Mouse (Mus musculus): ENCODE data around the gene Stk16. TPM values are rescaled to one million over a fixed set of nuclear protein-coding genes. Genes with fewer than 3 reads are reported as not detected.
A peak's percentile ranks its signal among the peaks of the same experiment; 100 is the strongest.

Gene Stk16
- 10 to 100 TPM; 55.9 to 58.1 TPM for total RNA-seq (2021)
- long read RNA-seq, experiment 1, transcript Stk16-201 (8 exons, 2,876 nt): major isoform, 43 of 60 reads
- long read RNA-seq, experiment 1, partial matches to known transcripts: 1 of 60 reads
- long read RNA-seq, experiment 1, other reads (novel, unspliced or antisense): 14 of 60 reads
- long read RNA-seq, experiment 2, transcript Stk16-201 (8 exons, 2,876 nt): major isoform, 42 of 49 reads
- long read RNA-seq, experiment 2, partial matches to known transcripts: 0 of 49 reads
- long read RNA-seq, experiment 2, other reads (novel, unspliced or antisense): 6 of 49 reads

DNA sequence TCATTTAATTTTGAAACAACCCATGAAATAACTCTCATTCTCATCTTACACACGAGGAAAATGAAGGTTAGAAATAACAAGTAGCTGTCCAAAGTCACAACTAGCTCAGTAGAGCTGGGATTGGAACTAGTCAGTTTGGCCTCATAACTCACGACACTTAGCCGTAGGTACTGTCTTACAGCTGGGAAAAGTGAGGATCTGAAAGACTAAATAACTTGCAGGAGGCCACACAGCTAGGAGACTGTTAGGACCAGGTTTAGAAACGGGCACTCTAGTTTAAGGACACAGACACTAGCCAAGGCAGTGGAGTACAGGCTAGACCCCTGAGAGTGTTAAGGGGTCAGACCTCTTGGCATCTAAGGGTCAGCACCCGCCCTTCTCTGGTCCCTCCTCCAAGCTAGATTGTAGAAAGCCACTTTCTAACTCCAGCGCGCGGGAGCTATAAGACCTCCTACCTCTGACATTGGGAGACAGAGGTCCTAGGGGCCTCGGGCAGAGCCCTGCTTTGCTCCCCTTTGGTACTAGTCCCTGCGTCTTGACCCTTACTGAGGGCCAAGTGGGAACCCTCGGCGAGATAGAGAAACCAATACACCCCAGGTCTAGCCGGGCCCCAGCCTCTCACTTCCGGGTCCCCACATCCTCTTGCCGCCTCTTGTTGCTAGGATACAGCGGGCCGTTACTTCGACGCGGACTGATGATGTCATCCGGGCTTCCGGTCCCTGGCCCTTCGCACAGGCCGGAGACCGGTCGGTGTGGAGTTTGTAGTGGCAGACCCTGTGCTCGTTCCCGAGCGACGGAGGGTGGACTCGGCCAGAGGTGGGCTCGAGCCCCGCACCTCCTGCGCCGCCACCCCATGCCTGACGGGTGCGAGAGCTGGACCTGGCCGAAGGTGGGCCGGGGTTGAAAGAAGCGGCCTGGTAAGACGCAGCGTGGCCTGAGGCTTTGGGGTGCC is at the start of gene Stk16, which contains the start of gene Glb1l:
TSS of gene Stk16 (plus strand) at position 703 of the 952 bp plus-strand sequence.
TSS of gene Glb1l (minus strand) at position 678 of the 952 bp plus-strand sequence.
- intact Hi-C loops (cut with DNase I): loop anchor here (2.0 kb wide), 1 partner anchor 18 kb away; the partner anchor contains the start of genes Ankzf1 and Atg9a
- peak; percentile 95 to 98 for DNase-seq

DNA sequence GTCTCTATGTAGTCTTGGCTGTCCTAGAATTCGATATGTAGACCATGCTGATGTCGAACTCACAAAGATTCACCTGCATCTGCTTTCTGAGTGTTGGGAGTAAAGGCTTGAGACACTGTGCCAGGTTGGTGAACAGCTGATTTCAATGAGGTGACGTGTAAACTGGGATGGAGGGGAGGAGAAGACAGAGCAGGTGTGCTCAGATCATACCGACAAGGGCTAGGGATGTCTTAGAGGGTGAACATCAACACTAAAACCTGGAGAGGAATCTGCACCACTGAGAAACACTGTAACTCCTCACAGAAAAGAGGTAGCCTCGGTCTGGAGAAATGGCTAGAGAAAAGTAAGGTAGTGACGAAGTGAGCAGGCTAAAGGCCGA is 42.6 kb upstream of the Stk16 start:
- DNase-seq: no peak
- intact Hi-C loops (cut with DNase I): no loop called here

DNA sequence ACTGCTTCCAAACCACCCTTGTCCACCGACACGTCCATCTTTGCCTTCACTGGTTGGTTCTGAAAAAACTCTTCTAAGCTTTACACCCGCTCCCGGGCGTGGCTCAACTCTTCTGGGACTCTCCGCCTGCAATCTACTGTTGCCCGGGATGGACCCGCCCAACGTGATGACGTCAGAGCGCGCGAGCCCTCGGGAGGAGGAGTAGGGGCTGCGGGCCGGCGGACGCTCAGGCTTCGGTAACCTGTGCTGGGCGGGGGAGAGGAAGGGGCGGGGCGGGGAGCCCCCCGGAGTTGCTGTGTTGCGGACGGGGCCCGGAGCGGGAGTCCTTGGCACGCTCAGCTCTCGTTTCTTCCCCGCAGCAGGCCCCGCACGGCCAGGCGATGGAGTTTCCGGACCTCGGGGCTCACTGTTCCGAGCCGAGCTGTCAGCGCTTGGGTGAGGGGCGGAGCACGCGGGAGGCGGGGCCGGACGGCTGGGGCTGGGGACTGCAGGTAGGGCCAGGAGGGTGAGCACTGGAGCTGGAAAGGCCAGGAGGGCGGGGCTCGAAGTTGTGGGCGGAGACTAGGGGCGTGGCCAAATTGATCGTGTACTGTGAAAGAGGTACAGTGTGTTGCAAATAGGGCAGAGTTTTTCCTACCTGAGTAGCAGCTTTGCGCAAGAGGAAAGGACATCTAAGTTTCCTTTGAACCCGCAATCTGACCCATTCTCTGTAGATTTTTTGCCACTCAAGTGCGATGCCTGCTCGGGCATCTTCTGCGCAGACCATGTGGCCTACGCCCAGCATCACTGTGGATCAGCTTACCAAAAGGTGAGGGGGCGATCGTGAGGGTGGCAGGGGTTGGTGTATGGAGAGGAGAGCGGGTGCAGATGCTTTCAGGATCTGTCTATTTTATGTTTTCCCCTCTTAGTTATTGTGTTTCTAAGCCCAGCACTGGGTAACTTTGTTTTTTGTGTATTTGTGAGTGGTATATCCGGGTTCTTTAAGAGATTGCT is 41.9 kb upstream of the Stk16 start, which contains the start of gene Zfand2b:
TSS of gene Zfand2b (plus strand) at position 175 of the 993 bp plus-strand sequence.
- peak; percentile 96 to 98 for DNase-seq
- intact Hi-C loops (cut with DNase I): no loop called here

DNA sequence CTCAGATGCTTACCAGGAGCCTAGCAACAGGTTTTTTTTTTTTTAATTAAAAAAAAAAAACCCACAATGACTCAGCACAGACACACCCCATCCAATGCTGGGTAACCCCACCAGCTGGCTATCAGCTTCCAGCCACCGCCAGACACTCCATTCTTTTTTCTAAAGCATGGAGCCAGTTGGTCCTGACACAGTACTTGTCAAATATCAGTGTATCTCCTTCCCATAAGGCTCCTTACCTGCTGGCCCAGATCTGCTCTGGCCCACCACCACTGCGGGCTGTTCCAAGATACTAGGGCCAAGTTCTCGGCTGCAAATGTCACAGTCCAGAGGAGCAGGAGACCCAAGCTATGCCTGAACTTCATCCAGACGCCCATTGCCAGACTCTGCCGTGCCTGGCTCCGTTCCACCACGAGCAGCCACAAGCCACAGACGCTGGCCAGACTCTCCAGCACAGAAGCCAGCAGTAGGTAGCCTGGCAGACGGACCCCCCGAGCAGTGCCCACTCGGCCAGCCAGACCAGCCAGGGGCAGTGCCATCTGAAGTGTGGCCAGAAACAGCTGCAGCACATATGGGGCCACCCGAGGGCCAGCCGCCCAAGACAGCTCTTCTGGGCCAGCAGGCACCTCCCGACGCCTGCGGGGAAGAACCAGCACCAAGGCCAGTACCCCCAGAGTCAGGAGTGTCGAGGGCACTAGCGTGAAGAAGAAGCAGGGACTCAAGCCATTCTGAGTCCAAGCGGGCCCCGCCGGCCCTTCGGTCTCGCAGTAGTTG is 31.1 kb upstream of the Stk16 start:
- intact Hi-C loops (cut with DNase I): loop anchor here (5.0 kb wide), 1 partner anchor 73 kb away; no protein-coding TSS in a partner anchor
- DNase-seq: peak; percentile 47 to 49

DNA sequence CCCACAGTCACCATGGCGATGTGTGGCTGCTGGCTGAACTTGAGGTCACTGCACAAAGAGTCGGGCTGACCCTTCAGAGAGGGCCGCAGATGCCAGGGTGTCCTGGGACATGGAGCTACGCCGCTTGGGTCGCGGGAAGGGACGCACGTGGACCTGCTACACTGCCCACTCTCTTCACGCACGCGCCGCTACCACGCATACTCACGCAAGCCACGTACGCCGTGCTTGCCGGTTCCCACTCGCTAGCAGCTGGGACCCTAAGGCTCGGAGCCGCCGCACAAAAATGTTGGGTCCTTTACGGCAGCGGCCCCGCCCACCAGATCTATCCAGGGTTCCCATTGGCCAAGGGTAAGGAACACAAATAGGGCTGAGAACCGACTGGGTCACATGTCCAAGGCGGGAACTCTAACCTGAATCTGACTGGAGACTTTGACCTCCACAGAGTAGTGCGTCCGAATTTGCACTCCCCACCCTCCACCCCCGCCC is 30.5 kb upstream of the Stk16 start, which contains the start of gene Abcb6:
TSS of gene Abcb6 (minus strand) at position 288 of the 486 bp plus-strand sequence.
- DNase-seq: peak; percentile 82 to 87
- intact Hi-C loops (cut with DNase I): loop anchor here (5.0 kb wide), 1 partner anchor 72 kb away; no protein-coding TSS in a partner anchor

DNA sequence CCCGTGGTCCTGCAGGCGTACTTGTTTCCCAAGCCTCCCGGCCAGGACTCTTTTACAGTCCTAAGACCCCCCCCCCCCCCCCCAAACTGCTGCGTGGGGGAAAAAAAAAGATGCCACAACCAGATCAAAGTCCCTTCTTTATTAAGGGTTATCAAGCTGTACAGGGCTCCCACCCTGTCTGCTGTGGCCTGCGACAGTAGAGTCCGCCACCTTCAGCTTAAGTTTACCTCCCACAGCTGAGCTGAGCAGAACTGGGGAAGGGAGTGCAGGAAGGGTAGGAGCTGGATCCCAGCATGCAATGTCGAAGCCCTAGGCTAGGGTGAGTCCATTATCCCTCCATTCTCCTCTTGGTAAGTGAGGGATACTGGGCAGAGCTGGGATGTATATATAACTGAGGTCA is 29.9 kb upstream of the Stk16 start:
- intact Hi-C loops (cut with DNase I): loop anchor here (5.0 kb wide), 1 partner anchor 72 kb away; no protein-coding TSS in a partner anchor
- no peak for DNase-seq

DNA sequence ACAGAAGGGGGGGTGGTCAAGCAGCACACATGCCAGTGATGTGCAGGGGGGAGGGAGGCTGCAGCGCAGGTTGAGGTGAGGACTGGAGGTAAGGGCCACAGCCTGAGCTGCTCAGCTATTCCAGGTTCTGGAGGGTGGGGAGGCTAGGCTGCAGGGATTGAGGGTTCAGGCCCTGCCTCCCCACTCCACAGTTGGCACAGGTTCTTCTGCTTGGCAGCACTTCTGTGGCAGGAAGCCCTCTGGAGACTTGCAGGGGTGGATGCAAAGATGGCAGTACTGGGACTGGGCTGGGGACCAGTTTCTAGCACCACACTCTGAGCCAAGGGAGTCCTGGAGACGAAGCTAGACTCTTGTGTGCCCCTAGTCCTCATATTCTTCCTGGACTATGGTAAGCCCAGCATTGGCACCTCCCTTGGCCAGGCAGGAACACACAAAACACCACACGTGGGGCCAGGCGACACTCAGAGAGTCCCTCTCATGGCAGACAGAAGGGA is 29.2 kb upstream of the Stk16 start:
- intact Hi-C loops (cut with DNase I): loop anchor here (5.0 kb wide), 1 partner anchor 71 kb away; no protein-coding TSS in a partner anchor
- DNase-seq: no peak

DNA sequence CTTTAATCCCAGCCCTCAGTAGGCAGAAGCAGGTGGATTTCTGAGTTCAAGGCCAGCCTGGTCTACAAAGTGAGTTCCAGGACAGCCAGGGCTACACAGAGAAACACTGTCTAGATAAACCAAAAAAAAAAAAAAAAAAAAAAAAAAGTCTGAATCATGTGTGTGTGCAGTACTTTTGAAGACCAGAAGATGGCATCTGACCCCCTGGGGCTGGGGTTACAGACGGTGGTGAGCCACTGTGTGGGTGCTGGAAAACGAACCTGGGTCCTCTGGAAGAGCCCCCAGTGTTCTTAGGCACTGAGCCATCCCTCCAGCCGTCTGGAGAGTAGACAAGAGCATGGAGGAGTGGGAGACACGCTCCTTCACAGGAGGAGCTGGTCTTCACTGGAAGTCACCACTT is 28.5 kb upstream of the Stk16 start:
- intact Hi-C loops (cut with DNase I): loop anchor here (5.0 kb wide), 1 partner anchor 70 kb away; no protein-coding TSS in a partner anchor
- DNase-seq: no peak

DNA sequence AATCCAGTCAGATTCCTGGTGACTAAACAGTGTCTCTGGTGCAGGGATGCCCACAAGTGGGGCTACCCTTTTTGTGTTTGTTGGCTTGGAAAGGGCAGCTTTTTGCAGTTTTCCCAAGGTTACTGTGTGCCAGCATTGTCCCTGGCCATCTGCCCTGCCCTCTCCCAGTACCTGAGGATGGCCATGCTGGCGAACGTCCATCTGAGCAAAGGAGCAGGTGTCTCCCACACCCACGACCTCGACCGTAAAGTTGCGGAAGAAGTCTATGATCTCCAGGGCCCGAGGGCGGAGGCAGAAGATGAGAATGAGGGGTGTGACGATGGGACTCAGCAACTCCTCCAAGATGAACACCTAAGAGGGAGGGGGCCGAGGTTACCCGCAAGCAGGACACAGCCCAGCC is 25.1 kb upstream of the Stk16 start:
- intact Hi-C loops (cut with DNase I): no loop called here
- DNase-seq: no peak

DNA sequence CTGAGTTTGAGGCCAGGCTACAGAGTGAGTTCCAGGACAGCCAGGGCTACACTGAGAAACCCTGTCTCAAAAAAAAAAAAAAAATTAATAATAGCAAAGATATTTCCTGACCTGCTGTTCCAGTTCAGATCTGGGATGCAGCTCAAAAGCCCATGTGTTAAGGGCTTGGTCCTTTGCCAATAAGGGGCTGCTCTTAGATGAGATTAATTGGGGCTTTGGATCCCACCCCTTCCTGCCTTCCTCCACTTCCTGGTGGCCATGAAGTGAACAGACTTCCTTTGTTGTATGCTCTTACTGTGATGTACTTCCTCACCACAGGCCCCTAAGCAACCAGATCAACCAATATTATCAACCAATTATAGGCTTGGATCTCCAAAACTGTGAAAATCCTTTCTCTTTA is 23.5 kb upstream of the Stk16 start:
- DNase-seq: no peak
- intact Hi-C loops (cut with DNase I): no loop called here

DNA sequence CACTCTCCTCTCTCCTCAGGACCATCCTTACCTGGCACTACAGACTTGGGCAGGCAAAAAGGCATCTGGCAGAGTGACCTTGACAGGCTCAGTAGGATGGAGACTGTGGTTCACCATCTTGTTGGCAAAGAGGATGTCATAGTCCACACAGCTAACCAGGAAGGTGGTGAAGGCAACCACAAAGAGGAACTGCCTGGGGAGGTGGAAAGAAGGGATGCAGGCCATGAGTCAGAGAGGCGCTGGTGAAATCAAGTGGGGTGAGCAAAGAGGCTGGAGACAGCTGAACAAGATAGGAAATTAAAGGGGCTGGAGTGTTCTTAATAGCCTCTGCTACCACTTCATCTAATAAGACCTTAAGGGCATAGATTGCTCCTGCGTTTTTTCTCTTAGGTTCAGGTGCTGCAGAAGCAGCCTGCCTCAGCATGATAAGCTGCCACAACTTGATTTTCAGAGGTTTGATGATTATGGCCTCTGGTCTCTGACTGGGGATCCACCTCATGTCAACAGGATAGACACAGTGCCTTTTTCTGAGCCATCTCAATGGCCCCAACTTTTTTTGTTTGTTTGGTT is 22.6 kb upstream of the Stk16 start:
- intact Hi-C loops (cut with DNase I): no loop called here
- DNase-seq: no peak

DNA sequence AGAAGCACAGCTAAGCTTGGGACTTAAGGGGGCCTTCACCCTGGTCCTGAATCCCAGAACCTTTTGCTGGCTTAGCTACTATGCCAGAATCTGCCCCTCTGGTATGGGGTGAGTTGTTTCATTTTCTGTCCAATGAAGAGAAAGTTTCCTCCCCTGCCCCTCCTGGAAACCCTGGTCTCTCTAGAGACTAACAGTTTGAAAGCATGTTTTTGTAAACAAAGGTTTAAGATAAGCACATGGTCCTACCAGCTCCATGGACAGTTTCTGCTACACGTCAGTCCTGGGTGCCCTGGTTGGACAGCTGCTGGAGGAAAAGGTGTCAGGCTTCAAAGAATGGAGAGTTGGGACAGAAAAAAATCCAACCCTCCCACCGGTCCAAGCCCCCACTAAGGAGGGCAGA is 20.1 kb upstream of the Stk16 start:
- DNase-seq: no peak
- intact Hi-C loops (cut with DNase I): no loop called here

DNA sequence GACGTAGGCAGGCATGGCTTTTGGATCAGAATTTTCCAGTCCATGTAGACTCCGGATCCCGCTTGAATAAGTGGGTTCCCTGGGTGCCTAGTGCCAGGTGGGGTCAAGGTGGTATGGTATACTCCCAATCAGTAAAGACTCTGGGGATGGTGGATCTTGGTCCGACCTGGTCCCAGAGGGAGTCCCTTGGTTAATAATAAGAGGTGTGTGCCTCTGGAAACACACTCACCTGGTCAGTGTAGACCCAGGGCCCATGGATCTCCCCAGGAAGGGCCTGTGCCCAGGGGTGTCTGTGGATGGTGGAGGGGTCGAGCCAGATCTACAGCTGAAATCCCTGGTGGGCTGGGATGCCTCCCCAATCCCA is 19.4 kb upstream of the Stk16 start:
- intact Hi-C loops (cut with DNase I): no loop called here
- DNase-seq: no peak

DNA sequence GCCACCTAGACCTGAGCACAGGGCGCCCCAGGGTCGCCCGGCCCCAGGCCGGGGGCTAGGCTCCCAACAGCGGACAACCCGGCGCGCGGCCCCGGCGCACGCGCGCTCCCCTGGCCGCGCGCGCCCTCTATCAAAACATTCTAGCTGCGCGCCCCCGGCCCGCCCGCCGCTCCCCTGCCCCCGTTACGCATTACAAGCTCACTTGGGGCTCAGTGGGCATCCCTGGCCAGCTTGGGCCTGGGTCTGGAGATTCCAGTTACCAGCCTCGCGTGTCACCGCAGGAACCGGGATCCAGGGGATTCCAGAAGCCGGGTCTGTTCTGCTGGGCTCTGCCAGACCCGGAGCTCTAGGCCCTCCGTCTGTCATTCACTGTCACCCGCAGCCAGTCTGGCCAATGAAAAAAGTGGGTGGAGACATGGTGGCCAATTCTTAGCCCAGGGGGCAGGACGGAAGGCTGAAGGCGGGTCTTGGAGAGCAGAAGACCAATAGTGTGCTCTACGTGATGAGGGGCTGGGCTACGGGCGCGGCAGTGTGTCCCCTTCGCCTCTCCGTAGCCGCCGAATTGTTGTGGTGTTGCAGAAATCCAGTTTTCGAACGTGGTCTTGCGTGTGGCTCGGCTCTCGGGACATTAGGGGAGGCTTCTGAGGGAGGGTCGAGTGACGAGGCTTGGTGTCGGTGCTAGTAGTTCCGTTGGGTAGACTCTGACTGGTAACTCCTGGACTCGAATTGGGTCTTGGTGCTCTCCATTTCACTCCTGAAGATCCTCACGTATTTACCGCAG is 18.8 kb upstream of the Stk16 start, which contains the start of the genes Ankzf1 and Atg9a:
TSS of gene Ankzf1 (plus strand) at position 530 of the 781 bp plus-strand sequence.
TSS of gene Atg9a (minus strand) at position 575 of the 781 bp plus-strand sequence.
- intact Hi-C loops (cut with DNase I): loop anchor here (2.0 kb wide), 1 partner anchor 19 kb away; the partner anchor contains the start of genes Glb1l and Stk16
- DNase-seq: peak; percentile 91 to 92

DNA sequence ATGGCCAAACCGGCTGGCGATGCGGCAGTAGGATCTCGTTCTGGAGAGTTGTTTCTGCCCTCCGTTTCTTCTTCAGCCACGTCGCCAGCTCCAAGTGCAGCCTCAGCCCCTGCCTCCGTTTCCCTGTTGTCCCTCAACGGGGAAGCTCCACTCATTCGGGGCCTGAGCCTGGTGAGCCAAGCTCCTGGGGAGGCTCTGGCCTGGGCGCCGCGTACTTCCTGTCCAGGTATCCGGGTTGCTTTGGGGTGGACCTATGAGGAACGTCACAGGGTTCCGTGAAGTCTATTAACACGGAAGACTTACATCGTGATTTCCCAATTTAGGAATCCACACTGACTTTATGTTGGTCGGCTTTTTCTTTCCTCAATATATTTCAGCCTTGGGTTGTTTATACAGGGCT is 18.2 kb upstream of the Stk16 start:
- intact Hi-C loops (cut with DNase I): loop anchor here (2.0 kb wide), 1 partner anchor 18 kb away; the partner anchor contains the start of genes Glb1l and Stk16
- DNase-seq: peak; percentile 43 to 50

DNA sequence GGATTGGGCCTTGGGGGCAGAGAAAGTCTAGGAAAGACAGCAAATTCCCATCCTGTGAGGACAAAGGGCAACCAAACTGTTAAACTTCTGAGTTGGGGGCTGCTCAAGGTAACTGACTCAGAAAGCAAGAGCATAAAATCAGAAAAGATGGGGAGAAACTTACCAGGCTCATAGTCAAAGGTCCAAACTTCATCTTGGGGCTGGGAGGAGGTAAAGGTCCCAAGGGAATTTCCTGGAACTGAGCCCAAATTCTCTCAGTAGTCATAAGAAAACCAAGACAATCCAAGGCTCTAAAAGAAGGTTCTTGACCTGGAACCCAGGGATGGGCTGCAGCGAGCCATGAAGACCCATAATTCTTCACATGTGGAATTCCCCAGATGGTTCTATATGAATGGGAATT is 9.4 kb upstream of the Stk16 start:
- no peak for DNase-seq
- intact Hi-C loops (cut with DNase I): no loop called here

Data from heart, postnatal 14 days (tissue).